ENCODE assay signal across 8 mouse cellular contexts in the genomic region with DNA sequence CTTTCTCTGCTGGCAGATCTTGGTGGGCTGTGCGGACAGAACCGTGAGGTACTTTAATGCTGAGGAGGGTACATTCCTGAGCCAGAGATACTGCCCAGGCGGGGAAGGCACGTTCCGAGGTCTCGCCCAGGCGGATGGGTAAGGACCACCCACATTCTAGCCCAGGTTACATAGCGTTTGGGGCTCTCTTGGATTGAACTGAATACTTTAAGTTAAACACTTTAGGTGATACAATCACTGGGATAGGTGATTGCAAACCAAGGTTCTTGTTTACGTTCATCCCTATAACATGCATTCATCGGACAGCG. TPM values are rescaled to one million over a fixed set of nuclear protein-coding genes. Genes with fewer than 3 reads are reported as not detected.
DNase-seq lines count a peak whose midpoint lies in the region; ATAC-seq and TF ChIP-seq lines count a peak whose summit lies in the region.

No protein-coding gene starts in this region.

- H3K9me3 ChIP-seq in lung, embryonic 16.5 days (ENCODE audit: control insufficient read depth, low read length): no peaks in the 10 kb centered on the region
- no peaks in the 10 kb centered on the region for H3K9me3 ChIP-seq in embryonic facial prominence, embryonic 14.5 days (ENCODE audit: control insufficient read depth, low read length)
- H3K9me3 ChIP-seq in limb, embryonic 11.5 days (ENCODE audit: control insufficient read depth, low read length): no peaks in the 10 kb centered on the region

- no peak for TF ChIP-seq POLR2A in olfactory bulb, adult 2 months (IDR thresholded peaks at IDR 0.05; ENCODE audit: insufficient read depth, low read depth, low read length)

- H3K27me3 ChIP-seq in lung, embryonic 16.5 days (ENCODE audit: control insufficient read depth, insufficient read depth, low read depth, low read length): no peaks in the 10 kb centered on the region
- no peaks in the 10 kb centered on the region for H3K27me3 ChIP-seq in embryonic facial prominence, embryonic 14.5 days (replicated peaks; ENCODE audit: control insufficient read depth, insufficient read depth, low read length)
- H3K27me3 ChIP-seq in limb, embryonic 11.5 days (ENCODE audit: control insufficient read depth, insufficient read depth, low read length): no peaks in the 10 kb centered on the region

- H3K4me1 ChIP-seq in lung, embryonic 16.5 days (replicated peaks; ENCODE audit: control insufficient read depth, insufficient read depth, low read length): peaks cover 15% of the 10 kb centered on the region
- peaks cover 10% of the 10 kb centered on the region for H3K4me1 ChIP-seq in embryonic facial prominence, embryonic 14.5 days (ENCODE audit: control insufficient read depth, insufficient read depth, low read length)
- H3K4me1 ChIP-seq in limb, embryonic 11.5 days (ENCODE audit: control insufficient read depth, insufficient read depth, low read length): peaks cover 6% of the 10 kb centered on the region
- peaks cover 8% of the 10 kb centered on the region for H3K4me1 ChIP-seq in olfactory bulb, adult 2 months (ENCODE audit: control insufficient read depth, insufficient read depth, low read length)

- DNase-seq in lung, postnatal 4 days: no peak
- no peak for DNase-seq in embryonic facial prominence, embryonic 14.5 days (ENCODE audit: low spot score)
- DNase-seq in limb, embryonic 11.5 days (ENCODE audit: low spot score): no peak
- DNase-seq in natural killer cell, adult 2 months (ENCODE audit: low spot score in 2 of 2): no peak
- DNase-seq in spleen, postnatal 4 days (ENCODE audit: low spot score in 2 of 2): no peak
- DNase-seq in urinary bladder, adult 18-20 months (ENCODE audit: low spot score in 2 of 2): no peak

- ATAC-seq in lung, embryonic 16.5 days (ENCODE audit: low read depth): no peak; the same call in 1 of the 2 replicates
- peak; percentile 35 for ATAC-seq in embryonic facial prominence, embryonic 14.5 days (ENCODE audit: low read depth)
- no peak; the same call in 1 of the 2 replicates for ATAC-seq in limb, embryonic 11.5 days (ENCODE audit: insufficient number of reproducible peaks, low FRiP score, low TSS enrichment, low read depth)

- no peak for TF ChIP-seq CTCF in olfactory bulb, adult 2 months (IDR thresholded peaks at IDR 0.05; ENCODE audit: insufficient read depth, low read depth, low read length)

- 2% methylated on average over 11 of the region's 11 CpGs for WGBS in lung, embryonic 16.5 days
- 2% methylated on average over 11 of the region's 11 CpGs for WGBS in embryonic facial prominence, embryonic 14.5 days
- WGBS in limb, embryonic 11.5 days: 2% methylated on average over 11 of the region's 11 CpGs
- WGBS in olfactory bulb, adult 2 months: 2% methylated on average over 11 of the region's 11 CpGs

- peak overlapping the region; percentile 91 for H3K4me3 ChIP-seq in lung, embryonic 16.5 days (ENCODE audit: low read length)
- H3K4me3 ChIP-seq in embryonic facial prominence, embryonic 14.5 days (ENCODE audit: low read depth, low read length): peak overlapping the region; percentile 83
- peak overlapping the region; percentile 90 for H3K4me3 ChIP-seq in limb, embryonic 11.5 days (ENCODE audit: low read depth, low read length)
- H3K4me3 ChIP-seq in olfactory bulb, adult 2 months (ENCODE audit: insufficient read depth, low read depth, low read length): peak overlapping the region; percentile 72

- H3K9ac ChIP-seq in lung, embryonic 16.5 days (ENCODE audit: low read length): peak overlapping the region; percentile 89
- H3K9ac ChIP-seq in embryonic facial prominence, embryonic 14.5 days (ENCODE audit: low read depth, low read length): peak overlapping the region; percentile 76
- peak overlapping the region; percentile 89 for H3K9ac ChIP-seq in limb, embryonic 11.5 days (ENCODE audit: low read length)

- H3K36me3 ChIP-seq in lung, embryonic 16.5 days (ENCODE audit: control insufficient read depth, insufficient read depth, low read length): peaks cover 25% of the 10 kb centered on the region
- H3K36me3 ChIP-seq in embryonic facial prominence, embryonic 14.5 days (ENCODE audit: control insufficient read depth, insufficient read depth, low read length): peaks cover 36% of the 10 kb centered on the region
- peaks cover 14% of the 10 kb centered on the region for H3K36me3 ChIP-seq in limb, embryonic 11.5 days (ENCODE audit: control insufficient read depth, insufficient read depth, low read length)

- peak overlapping the region; percentile 37; the same call in 1 of the 2 replicates for H3K27ac ChIP-seq in lung, embryonic 16.5 days (ENCODE audit: low read length)
- peak overlapping the region; percentile 61; the same call in 1 of the 2 replicates for H3K27ac ChIP-seq in embryonic facial prominence, embryonic 14.5 days (replicated peaks; ENCODE audit: low read depth, low read length)
- H3K27ac ChIP-seq in limb, embryonic 11.5 days (replicated peaks; ENCODE audit: low read depth, low read length): 0 out of 2 replicates have a peak overlapping the region, but pooled peaks have one; percentile 8
- no peak overlapping the region for H3K27ac ChIP-seq in olfactory bulb, adult 2 months (ENCODE audit: insufficient read depth, low read depth, low read length)

- peak overlapping the region; percentile 92 for H3K4me2 ChIP-seq in lung, embryonic 16.5 days (ENCODE audit: low read depth, low read length)
- peak overlapping the region; percentile 88 for H3K4me2 ChIP-seq in embryonic facial prominence, embryonic 14.5 days (ENCODE audit: low read depth, low read length)
- peak overlapping the region; percentile 84 for H3K4me2 ChIP-seq in limb, embryonic 11.5 days (ENCODE audit: low read depth, severe bottlenecking)

RNA-seq across cellular contexts. Expression of a gene that starts 0.5 kb away (rescaled TPM):
- polyA plus RNA-seq in lung, embryonic 16.5 days (2015; fragmentation: Nextera tagmentation; extraction: Ambion mirVana): 75.5 and 78.9 TPM in 2 replicates
- 76.6 and 80.1 TPM in 2 replicates for polyA plus RNA-seq in embryonic facial prominence, embryonic 14.5 days (2014; fragmentation: Nextera tagmentation; extraction: Ambion mirVana)
- 92.9 and 100 TPM in 2 replicates for polyA plus RNA-seq in limb, embryonic 11.5 days (2014; fragmentation: Nextera tagmentation; extraction: Ambion mirVana)
- polyA plus RNA-seq in olfactory bulb, adult 2 months (2012; ENCODE audit: insufficient read depth, insufficient read length, low replicate concordance, missing spikeins): not detected in 2 replicates

RNA-seq across cellular contexts. Expression of a gene that starts 4.4 kb away (rescaled TPM):
- polyA plus RNA-seq in lung, embryonic 16.5 days (2015; fragmentation: Nextera tagmentation; extraction: Ambion mirVana): 0.83 and 2.7 TPM in 2 replicates
- 0.85 and 1.9 TPM in 2 replicates for polyA plus RNA-seq in embryonic facial prominence, embryonic 14.5 days (2014; fragmentation: Nextera tagmentation; extraction: Ambion mirVana)
- polyA plus RNA-seq in limb, embryonic 11.5 days (2014; fragmentation: Nextera tagmentation; extraction: Ambion mirVana): 0.99 and 1.8 TPM in 2 replicates
- polyA plus RNA-seq in olfactory bulb, adult 2 months (2012; ENCODE audit: insufficient read depth, insufficient read length, low replicate concordance, missing spikeins): not detected in 2 replicates

RNA-seq across cellular contexts. Expression of a gene that starts 5.1 kb away (rescaled TPM):
- 162 and 174 TPM in 2 replicates for polyA plus RNA-seq in lung, embryonic 16.5 days (2015; fragmentation: Nextera tagmentation; extraction: Ambion mirVana)
- 140 and 142 TPM in 2 replicates for polyA plus RNA-seq in embryonic facial prominence, embryonic 14.5 days (2014; fragmentation: Nextera tagmentation; extraction: Ambion mirVana)
- polyA plus RNA-seq in limb, embryonic 11.5 days (2014; fragmentation: Nextera tagmentation; extraction: Ambion mirVana): 125 and 127 TPM in 2 replicates
- polyA plus RNA-seq in olfactory bulb, adult 2 months (2012; ENCODE audit: insufficient read depth, insufficient read length, low replicate concordance, missing spikeins): 609 TPM in 1 of 2 replicates, not detected in the other

RNA-seq across cellular contexts. Expression of a gene that starts 12.9 kb away (rescaled TPM):
- polyA plus RNA-seq in lung, embryonic 16.5 days (2015; fragmentation: Nextera tagmentation; extraction: Ambion mirVana): 77.0 and 78.8 TPM in 2 replicates
- 100 and 107 TPM in 2 replicates for polyA plus RNA-seq in embryonic facial prominence, embryonic 14.5 days (2014; fragmentation: Nextera tagmentation; extraction: Ambion mirVana)
- 108 and 114 TPM in 2 replicates for polyA plus RNA-seq in limb, embryonic 11.5 days (2014; fragmentation: Nextera tagmentation; extraction: Ambion mirVana)
- polyA plus RNA-seq in olfactory bulb, adult 2 months (2012; ENCODE audit: insufficient read depth, insufficient read length, low replicate concordance, missing spikeins): not detected in 2 replicates

RNA-seq across cellular contexts. Expression of a gene that starts 20.8 kb away (rescaled TPM):
- 186 and 190 TPM in 2 replicates for polyA plus RNA-seq in lung, embryonic 16.5 days (2015; fragmentation: Nextera tagmentation; extraction: Ambion mirVana)
- 152 and 171 TPM in 2 replicates for polyA plus RNA-seq in embryonic facial prominence, embryonic 14.5 days (2014; fragmentation: Nextera tagmentation; extraction: Ambion mirVana)
- 228 and 247 TPM in 2 replicates for polyA plus RNA-seq in limb, embryonic 11.5 days (2014; fragmentation: Nextera tagmentation; extraction: Ambion mirVana)
- not detected in 2 replicates for polyA plus RNA-seq in olfactory bulb, adult 2 months (2012; ENCODE audit: insufficient read depth, insufficient read length, low replicate concordance, missing spikeins)
